In genomic region chr4:148918707-148919447, GRCm38 (mm10) we compare ENCODE assay signal across 19 mouse cellular contexts.
DNase-seq lines count a peak whose midpoint lies in the region; ATAC-seq lines count a peak whose summit lies in the region.
"Had no signal": no experiment of that assay in that cellular context is flagged by ENCODE, and none has a peak within 500 bp of the region (broad histone marks: within the 10 kb centered on the region; RNA-seq: fewer than 3 reads in every experiment).

No protein-coding gene starts in this region.

- no peak for DNase-seq in heart, adult 9 months (ENCODE audit: low spot score in 2 of 2)
- peak; percentile 70 to 82 for DNase-seq in kidney, adult 8-10 months
- peak; percentile 81 for DNase-seq in kidney, postnatal 10 days
- no peak for DNase-seq in layer of hippocampus, adult 9-10 months (ENCODE audit: low spot score)
- DNase-seq in lung, postnatal 10 days: no peak
- DNase-seq: adrenal gland, postnatal 36 days; cerebellum, adult 9-10 months; liver, postnatal 0 days; lung, postnatal 14 days; retina, postnatal 1 day; thymus, postnatal 36 days had no signal

- 75% methylated on average over 15 of the region's 15 CpGs for WGBS in heart, embryonic 13.5 days
- 48% methylated on average over 15 of the region's 15 CpGs for WGBS in neural tube, embryonic 14.5 days

- H3K27ac ChIP-seq in heart, embryonic 13.5 days (replicated peaks): 0 out of 2 replicates have a peak overlapping the region, but pooled peaks have one; percentile 29
- peak overlapping the region; percentile 40; the same call in 1 of the 2 replicates for H3K27ac ChIP-seq in neural tube, embryonic 14.5 days (ENCODE audit: low read depth, low read length)
- H3K27ac ChIP-seq: forebrain, embryonic 13.5 days; hindbrain, embryonic 14.5 days; intestine, embryonic 15.5 days; midbrain, embryonic 15.5 days had no signal

- H3K9ac ChIP-seq in heart, embryonic 13.5 days: peak overlapping the region; percentile 42
- H3K9ac ChIP-seq in neural tube, embryonic 14.5 days (replicated peaks; ENCODE audit: low read depth, low read length): no peak overlapping the region
- H3K9ac ChIP-seq: forebrain, embryonic 13.5 days; hindbrain, embryonic 14.5 days; intestine, embryonic 15.5 days; liver, postnatal 0 days; midbrain, embryonic 15.5 days had no signal

- no peaks in the 10 kb centered on the region for H3K36me3 ChIP-seq in heart, embryonic 13.5 days
- no peaks in the 10 kb centered on the region for H3K36me3 ChIP-seq in neural tube, embryonic 14.5 days (ENCODE audit: control insufficient read depth, insufficient read depth, low read length)
- H3K36me3 ChIP-seq: intestine, embryonic 15.5 days; midbrain, embryonic 15.5 days had no signal

- no peak overlapping the region for H3K4me2 ChIP-seq in heart, embryonic 13.5 days
- no peak overlapping the region for H3K4me2 ChIP-seq in neural tube, embryonic 14.5 days (ENCODE audit: low read depth, low read length)
- H3K4me2 ChIP-seq: forebrain, embryonic 13.5 days; hindbrain, embryonic 14.5 days; intestine, embryonic 15.5 days; midbrain, embryonic 15.5 days had no signal

- H3K4me3 ChIP-seq in heart, embryonic 13.5 days: no peak overlapping the region
- H3K4me3 ChIP-seq in neural tube, embryonic 14.5 days (ENCODE audit: low read depth, low read length): no peak overlapping the region
- H3K4me3 ChIP-seq: forebrain, embryonic 13.5 days; intestine, embryonic 15.5 days; midbrain, embryonic 15.5 days; myocyte had no signal

- peaks cover 93% of the 10 kb centered on the region for H3K4me1 ChIP-seq in heart, embryonic 13.5 days
- peaks cover 73% of the 10 kb centered on the region for H3K4me1 ChIP-seq in neural tube, embryonic 14.5 days (ENCODE audit: control insufficient read depth, insufficient read depth, low read length)

- ATAC-seq in heart, embryonic 13.5 days (ENCODE audit: extremely low read depth, insufficient number of reproducible peaks, low FRiP score, low TSS enrichment): no peak
- no peak for ATAC-seq in neural tube, embryonic 14.5 days (ENCODE audit: low read depth)
- no peak for ATAC-seq in megakaryocyte, adult 5-6 weeks (ENCODE audit: poor library complexity, severe bottlenecking)
- ATAC-seq: forebrain, embryonic 13.5 days; intestine, embryonic 15.5 days; liver, postnatal 0 days; midbrain, embryonic 15.5 days had no signal

- H3K27me3 ChIP-seq in heart, embryonic 13.5 days (replicated peaks): peaks cover 31% of the 10 kb centered on the region
- H3K27me3 ChIP-seq in neural tube, embryonic 14.5 days (ENCODE audit: control insufficient read depth, insufficient read depth, low read length): 0 out of 2 replicates have a peak, but pooled peaks cover 4% of the 10 kb centered on the region

- H3K9me3 ChIP-seq in heart, embryonic 13.5 days: no peaks in the 10 kb centered on the region
- H3K9me3 ChIP-seq in neural tube, embryonic 14.5 days (ENCODE audit: control insufficient read depth, low read length): no peaks in the 10 kb centered on the region
- H3K9me3 ChIP-seq: forebrain, embryonic 13.5 days; intestine, embryonic 15.5 days; midbrain, embryonic 15.5 days had no signal

Comparison
In these comparisons a context has a peak if more than half of its experiments do, and no peak if none do; other contexts are left out.
1. DNase-seq: peak in kidney, adult 8-10 months (2 of 2) and kidney, postnatal 10 days (single experiment); none in heart, adult 9 months (0 of 2), layer of hippocampus, adult 9-10 months (single experiment) and lung, postnatal 10 days (single experiment).